Mouse (Mus musculus): ENCODE results near the gene Apoo.
A peak's percentile ranks its signal among the peaks of the same experiment; 100 is the strongest.
"Not testable (repeated sequence)": the region's sequence is repeated elsewhere in the genome, so short reads cannot be mapped to it uniquely, and the experiment has no call there.

Gene Apoo

GRCm38 (mm10) chrX:94366670-94367241 lies at the start of gene Apoo, which contains the start of gene Fam90a1b:
Apoo (plus strand) TSS chrX:94367117.
Fam90a1b (minus strand) TSS chrX:94366777.
- DNase-seq (ENCODE audit: extremely low read depth, insufficient read length, low spot score), result peak; percentile 99

DNA sequence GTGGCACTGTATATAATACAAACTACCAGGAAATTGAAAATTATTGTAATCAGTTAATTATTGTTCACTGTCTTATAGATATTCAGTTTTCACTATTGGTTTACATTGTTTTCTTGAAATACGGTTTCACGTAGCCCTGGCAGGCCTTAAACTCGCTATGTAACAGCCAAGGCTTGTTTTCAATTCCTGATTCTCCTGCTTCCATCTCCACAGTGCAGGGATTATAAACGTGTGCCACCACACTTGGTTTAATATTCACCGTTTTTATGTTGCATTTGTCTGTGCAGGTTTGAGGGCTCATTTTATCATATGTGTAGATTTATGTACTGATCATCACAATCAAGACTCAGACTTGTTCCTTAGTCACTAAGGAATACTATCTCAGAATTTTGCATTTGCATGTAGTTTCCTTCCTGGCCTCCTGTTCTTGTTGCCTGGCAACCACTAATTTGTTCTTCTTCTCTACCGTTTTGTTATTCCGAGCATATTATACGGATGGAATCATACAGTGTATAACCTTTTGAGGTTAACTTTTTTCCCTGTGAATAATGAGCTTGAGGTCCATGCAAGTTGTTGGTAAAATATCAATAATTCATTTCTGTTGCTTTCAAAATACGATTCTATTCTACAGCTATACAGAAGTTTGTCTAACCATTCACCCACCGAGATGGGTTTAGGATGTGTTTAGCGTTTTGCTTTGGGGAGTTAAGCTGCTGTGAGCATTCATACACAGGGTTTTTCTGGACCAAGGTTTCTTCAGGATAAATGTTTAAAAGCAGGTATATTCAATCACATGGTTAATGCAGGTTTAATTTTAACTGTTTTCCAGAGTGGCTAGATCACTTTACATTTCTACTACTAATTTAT lies 45.6 kb upstream of the Apoo start:
- DNase-seq (ENCODE audit: extremely low read depth, insufficient read length, low spot score), result no peak

GRCm38 (mm10) chrX:94343638-94344037 lies 23.3 kb upstream of the Apoo start:
- DNase-seq (ENCODE audit: extremely low read depth, insufficient read length, low spot score), result not testable (repeated sequence)

DNA sequence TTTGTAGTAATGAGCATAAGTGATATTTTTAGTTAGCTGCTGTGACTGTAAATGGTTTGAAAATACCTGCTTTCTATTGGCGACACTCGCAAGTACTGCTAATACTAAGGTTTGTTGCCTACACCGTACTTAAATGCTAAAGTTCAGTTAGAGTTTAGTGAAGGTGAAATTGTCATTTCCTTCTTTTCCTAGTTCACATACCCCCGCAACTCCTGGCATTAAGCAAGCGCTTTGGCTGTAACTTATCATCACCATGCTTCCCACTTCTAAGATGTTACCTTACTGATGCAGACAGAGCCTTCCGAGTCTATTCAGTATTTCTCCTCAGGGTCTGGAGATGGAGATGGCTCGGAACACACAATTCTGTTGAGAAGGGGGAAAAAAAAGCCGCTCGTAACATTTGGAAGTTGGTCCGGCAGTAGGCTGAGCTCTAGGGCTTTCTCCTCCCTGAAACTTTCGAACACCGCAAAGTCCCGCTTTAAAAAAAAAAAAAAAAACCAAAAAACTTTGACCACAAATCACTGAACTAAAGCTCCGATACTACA lies 1.5 kb upstream of the Apoo start:
- no peak for DNase-seq (ENCODE audit: extremely low read depth, insufficient read length, low spot score)

GRCm38 (mm10) chrX:94366029-94366428 lies 888 bp upstream of the Apoo start:
- no peak for DNase-seq (ENCODE audit: extremely low read depth, insufficient read length, low spot score)

DNA sequence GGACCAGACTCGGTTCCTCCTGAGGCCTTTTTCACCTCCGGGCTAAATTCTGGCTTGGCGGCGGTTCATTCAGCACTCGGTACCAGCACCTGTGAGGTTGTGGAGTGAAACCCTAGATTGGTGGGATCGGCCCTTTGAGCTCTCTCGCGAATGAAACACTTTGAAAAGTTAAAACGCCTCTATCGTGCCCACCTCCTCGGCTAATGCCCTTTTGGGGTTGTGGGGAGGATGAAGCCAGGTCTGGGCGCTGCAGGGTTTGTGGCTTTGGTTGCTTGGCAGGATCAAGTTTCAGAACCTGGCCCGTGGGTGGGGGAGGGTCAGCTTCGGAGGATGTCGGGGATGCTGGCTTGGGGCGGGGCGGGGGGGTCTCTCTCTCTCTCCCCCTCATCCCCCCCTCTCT lies 331 bp downstream of the Apoo start:
- no peak for DNase-seq (ENCODE audit: extremely low read depth, insufficient read length, low spot score)

DNA sequence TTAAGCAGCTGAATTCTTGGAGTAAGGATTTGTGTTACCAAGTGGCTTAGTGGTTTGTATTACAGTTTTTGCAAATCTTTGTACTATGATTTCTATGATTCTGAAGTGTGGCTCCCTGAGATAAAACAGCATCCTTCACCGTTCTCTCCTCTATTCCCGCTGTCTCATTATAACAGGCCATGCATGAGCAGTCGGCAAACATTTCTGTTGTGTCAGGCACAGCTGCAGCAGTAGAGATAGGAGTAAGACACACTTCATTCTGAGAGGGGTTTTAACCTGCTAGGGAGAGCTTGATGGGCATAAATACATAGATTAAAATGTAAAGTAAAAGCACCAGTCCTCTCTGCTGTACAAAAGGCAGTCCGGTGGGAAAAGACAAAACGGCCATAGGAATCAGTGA lies 11.8 kb downstream of the Apoo start:
- no peak for DNase-seq (ENCODE audit: extremely low read depth, insufficient read length, low spot score)

DNA sequence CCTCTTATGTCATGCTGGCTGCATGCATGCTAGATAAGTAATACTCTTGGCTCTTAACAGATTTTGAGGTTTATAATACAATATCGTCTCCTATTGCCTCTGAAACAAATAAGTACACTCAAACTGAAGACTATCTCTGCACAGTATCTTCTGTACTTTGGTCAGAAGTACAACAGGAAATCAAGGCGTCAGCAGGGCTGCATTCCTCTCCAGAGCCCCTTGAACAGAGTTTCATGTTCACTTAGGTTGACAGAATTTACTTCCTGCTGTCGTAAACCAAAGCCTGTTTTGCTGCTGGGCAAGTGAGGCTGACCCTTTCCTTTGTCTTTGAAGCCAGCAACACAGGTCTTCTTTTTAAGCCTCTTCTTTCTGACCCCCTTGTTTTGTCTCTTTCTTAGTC lies 42.1 kb downstream of the Apoo start:
- DNase-seq (ENCODE audit: extremely low read depth, insufficient read length, low spot score), result no peak

GRCm38 (mm10) chrX:94420210-94420609 lies 53.3 kb downstream of the Apoo start:
- no peak for DNase-seq (ENCODE audit: extremely low read depth, insufficient read length, low spot score)

- no peak for DNase-seq (ENCODE audit: extremely low read depth, insufficient read length, low spot score)
These were observed 64.8 kb downstream of the Apoo start for GRCm38 (mm10) chrX:94431548-94432375.

- DNase-seq (ENCODE audit: extremely low read depth, insufficient read length, low spot score), result not testable (repeated sequence)
These were observed 78.5 kb downstream of the Apoo start for GRCm38 (mm10) chrX:94445427-94445826.

DNA sequence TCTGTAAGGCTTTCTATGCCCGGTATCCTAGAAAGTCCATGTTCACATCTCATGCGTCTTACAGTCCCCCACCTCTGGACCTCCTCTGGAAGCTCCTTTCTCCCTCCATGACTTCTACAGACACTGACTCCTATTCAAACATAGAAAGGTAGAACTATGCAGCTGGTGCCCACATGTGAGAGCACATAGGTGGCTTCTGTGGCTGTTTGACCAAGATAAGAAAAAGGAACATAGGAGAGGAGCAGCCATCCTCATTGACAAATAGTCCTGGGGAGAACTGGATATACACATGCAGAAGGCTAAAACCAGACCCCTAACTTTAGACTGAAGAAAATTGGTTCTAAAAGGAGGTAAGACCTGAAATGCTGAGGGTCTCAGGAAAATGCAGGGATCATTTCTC lies 79.1 kb downstream of the Apoo start:
- not testable (repeated sequence) for DNase-seq (ENCODE audit: extremely low read depth, insufficient read length, low spot score)

DNA sequence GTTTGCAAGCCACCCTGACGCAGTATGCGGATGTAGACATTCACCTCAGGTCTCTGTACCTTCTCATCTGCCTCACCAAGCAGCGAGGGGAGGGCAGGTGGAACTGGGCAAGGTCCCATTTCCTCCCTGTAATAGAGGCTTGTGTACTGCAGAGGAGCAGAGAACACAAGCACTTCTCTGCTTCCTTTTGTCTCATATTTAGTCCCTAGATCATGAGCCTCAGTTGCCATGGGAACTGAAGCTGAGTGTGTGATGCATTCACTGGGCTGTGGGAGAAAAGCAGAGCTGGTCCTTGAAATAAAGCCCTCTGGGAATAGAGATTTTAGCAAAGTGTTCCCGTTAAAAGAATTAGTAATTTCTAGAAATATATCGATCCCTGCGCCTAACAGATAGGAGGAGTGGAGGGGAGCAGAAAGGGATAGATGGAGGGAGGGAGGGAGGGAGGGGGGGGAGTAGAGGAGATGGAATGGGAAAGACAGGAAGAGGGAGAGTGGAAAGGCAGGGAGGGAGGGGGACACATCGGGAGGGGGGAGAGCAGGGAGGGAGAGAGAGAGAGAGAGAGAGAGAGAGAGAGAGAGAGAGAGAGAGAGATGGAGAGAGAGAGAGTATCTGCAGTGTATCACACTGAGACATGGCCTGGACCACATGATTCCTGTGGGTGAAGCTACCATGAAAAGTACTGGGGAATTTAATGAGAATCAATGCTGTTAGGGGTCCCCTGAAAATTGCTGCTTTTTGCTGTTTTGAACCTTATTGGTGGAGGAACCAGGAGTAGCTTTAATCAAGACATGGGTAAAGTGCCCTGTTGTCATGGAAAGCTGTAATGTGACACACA lies 83.3 kb downstream of the Apoo start:
- not testable (repeated sequence) for DNase-seq (ENCODE audit: extremely low read depth, insufficient read length, low spot score)

DNA sequence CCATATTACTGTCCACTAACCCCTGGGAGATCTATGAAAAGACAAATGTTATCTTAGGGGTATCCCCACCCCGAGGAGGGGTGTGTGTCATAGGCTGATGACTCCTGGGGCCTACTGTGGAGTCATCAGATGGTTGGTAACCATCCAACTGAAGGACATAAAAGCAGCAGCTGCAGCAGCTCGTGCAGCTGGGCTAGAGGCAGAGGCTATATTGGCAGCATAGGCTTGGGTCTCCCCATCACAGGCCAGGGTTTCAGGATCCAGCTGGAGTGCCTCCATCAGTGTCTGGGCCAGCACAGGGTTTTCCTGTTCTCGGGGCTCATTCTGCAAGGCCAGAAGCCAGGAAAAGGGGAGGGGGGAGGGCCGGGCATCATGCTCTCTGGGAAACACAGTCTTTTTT lies 92.4 kb downstream of the Apoo start:
- DNase-seq (ENCODE audit: extremely low read depth, insufficient read length, low spot score), result no peak

DNA sequence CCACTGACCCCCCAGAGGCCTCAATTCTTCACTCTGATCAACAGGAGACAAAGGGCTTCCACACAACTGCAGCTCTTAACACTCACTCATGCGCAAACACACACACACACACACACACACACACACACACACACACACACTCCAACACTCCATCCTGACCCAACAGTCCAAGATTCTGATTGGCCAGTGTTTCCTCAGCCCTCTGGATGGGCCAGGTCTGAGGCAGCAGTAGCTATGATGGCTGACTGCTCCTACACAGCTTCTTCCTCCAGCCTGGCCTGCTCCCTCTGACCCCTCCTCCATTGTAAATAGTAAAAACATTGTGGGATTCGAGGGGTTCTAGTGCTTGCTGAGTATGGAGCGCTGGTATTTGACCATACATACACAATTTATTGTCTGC lies 94.6 kb downstream of the Apoo start:
- not testable (repeated sequence) for DNase-seq (ENCODE audit: extremely low read depth, insufficient read length, low spot score)

DNA sequence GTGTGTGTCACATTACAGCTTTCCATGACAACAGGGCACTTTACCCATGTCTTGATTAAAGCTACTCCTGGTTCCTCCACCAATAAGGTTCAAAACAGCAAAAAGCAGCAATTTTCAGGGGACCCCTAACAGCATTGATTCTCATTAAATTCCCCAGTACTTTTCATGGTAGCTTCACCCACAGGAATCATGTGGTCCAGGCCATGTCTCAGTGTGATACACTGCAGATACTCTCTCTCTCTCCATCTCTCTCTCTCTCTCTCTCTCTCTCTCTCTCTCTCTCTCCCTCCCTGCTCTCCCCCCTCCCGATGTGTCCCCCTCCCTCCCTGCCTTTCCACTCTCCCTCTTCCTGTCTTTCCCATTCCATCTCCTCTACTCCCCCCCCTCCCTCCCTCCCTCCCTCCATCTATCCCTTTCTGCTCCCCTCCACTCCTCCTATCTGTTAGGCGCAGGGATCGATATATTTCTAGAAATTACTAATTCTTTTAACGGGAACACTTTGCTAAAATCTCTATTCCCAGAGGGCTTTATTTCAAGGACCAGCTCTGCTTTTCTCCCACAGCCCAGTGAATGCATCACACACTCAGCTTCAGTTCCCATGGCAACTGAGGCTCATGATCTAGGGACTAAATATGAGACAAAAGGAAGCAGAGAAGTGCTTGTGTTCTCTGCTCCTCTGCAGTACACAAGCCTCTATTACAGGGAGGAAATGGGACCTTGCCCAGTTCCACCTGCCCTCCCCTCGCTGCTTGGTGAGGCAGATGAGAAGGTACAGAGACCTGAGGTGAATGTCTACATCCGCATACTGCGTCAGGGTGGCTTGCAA lies 95.9 kb downstream of the Apoo start:
- DNase-seq (ENCODE audit: extremely low read depth, insufficient read length, low spot score), result not testable (repeated sequence)
